Mouse (Mus musculus) monocyte, adult 2 months (primary cell): Measurements from ENCODE around the gene Eif4g3.

Experiments
- DNase-seq, 2 experiments: peaks; one replicate each; pipeline ENCODE4 v3.0.0; 2022; ENCODE audit warnings: low spot score in 2 of 2, low read depth in 1 of 2

Eif4g3 gene

GRCm38 (mm10) chr4:138061161-138061560 lies 68.3 kb downstream of the Eif4g3 start:
- no peak for DNase-seq

GRCm38 (mm10) chr4:138063372-138064265 lies 70.8 kb downstream of the Eif4g3 start:
- no peak for DNase-seq

GRCm38 (mm10) chr4:138064882-138065592 lies 72.2 kb downstream of the Eif4g3 start:
- no peak for DNase-seq

DNA sequence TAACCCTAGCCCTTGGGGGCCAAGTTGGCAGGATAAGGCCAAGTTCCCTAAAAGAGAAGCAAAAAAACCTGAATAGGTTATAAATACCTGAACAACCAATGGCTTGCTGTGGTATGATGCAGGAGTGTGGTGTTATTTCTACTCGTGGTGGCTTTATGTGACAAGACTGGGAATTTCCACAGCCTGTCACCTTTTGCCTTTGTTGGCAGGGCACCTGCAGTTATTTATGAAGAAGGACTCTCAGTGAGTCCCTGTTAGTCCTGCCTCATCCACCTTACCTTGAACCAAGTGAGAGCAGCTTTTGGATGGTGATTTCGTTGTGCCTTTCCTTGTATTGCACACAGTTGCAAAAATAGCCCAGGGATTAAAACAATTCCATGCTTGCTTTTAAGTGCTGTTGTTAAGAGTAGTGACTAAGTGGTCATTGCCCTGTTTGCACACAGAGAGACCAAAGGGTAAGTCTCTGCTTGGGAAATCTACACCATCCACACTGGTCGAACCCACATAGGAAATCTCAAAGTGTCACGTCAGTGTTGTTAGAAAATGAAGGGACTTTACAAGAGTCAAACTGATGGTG lies 72.9 kb downstream of the Eif4g3 start:
- no peak for DNase-seq

DNA sequence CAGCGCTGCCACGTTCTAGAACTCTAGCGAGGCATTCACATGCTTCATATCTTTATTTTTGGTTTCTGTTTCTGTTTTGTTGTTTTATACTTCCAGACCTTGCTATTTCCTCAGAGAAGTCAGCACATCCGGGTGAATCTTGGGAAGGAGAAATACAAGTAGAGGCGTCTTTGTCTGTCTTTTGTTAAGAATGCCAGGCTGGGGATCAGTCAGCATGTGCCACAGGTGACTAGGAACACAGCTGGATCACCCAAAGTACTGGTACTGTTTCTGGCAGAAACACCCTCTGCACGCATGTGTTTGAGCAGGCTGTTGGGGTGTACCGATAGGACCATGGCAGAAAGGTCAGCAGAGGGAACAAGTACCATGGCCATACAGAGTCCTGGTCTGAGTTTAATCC lies 73.6 kb downstream of the Eif4g3 start:
- DNase-seq: no peak

DNA sequence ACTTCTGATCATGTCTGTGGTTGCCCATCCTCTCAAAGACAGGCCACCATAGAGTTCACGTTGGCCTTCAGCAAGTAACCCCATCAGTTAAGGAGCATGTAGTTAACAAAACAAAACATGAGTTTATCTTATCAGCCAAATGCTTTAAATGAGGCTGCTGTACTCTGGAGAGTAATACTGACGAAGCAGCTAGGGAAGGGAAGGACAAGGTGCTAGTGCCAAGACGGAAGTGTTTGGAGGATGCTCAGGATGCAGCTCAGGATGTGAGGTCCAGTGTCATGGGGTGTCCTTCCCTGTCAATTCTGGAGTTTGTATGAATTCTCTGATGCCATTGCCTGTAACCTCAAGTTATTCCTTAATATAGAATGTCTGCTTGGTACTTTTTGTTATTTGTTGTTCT lies 75.0 kb downstream of the Eif4g3 start:
- no peak for DNase-seq

DNA sequence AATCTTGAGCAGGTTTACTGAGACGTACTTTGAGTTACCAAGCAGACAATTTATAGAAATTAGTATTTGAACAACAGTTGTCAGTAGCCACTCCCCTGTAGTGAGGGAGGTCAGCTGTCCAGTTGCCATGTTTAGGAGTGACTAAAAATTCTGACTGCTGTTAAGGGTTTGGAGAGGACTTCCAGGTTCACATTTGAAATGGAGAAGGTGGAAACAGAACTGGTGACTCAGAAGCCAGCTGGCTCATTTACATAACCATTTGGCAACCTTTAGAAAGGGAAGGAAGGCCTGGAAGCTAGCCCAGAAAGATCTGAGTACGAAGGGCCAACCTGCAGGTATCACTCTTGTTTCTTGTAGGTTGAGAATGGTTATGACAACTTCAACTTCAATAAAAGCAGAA lies 75.8 kb downstream of the Eif4g3 start:
- peak; percentile 13 to 19 for DNase-seq

- no peak for DNase-seq
These were observed 76.5 kb downstream of the Eif4g3 start for GRCm38 (mm10) chr4:138069371-138069770.

DNA sequence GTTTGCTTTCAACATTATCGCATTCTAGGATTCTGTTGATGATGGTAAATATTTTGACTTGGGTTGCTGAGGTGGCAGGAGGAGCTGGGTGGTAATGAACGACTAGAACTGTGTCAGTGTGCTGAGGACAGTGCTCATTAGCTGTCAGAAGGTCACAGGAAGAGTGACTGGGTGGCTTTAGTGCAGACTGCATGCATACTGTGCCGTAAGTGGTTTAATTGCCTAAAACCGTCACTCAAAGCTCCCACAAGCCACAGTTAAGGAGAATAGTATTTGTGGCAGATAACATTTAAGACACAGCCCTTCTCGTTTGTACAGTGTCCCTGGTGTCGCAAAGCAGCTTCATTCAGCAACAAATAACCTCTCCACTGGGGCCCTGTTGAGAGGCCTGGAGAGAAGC lies 78.7 kb downstream of the Eif4g3 start:
- no peak for DNase-seq

DNA sequence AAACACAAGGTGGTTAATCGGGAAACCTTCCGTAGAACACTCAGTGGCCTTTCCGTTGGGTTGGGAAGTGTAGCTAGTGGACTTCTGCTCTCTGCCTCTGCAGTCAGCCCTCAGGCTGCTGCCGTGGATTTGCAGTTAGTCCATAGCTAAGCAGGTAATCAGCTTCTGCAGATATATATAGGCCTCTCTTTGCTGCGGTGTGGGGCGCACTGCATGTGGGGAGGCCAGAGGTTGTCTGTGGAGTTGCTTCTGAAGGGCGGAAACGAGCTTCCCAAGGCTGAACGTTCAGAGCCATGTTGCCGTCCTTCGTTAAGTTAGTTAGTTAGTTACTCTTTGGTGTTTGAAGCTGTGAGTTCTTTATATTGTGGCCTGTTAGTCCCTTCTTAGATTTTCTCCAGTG lies 80.3 kb downstream of the Eif4g3 start:
- no peak for DNase-seq

DNA sequence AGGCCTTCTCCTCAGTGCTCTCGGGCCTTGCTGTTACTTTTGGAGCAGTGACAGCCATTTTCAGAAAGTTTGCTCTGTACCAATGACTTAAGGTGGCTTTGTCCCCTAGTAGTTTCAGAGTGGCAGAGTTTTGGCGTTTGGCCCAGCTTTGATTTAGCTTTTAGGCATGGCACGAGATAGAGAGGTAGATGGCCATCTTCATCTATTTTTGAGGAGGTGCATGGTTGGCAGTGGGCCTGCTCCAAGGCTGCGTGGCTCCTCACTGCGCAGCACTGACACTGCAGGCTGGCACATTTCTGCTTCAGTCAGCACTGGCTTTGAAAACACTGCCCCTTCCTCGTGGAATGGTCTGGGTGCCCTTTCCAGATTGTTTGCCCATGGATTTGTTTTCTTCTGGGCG lies 80.7 kb downstream of the Eif4g3 start:
- no peak for DNase-seq

DNA sequence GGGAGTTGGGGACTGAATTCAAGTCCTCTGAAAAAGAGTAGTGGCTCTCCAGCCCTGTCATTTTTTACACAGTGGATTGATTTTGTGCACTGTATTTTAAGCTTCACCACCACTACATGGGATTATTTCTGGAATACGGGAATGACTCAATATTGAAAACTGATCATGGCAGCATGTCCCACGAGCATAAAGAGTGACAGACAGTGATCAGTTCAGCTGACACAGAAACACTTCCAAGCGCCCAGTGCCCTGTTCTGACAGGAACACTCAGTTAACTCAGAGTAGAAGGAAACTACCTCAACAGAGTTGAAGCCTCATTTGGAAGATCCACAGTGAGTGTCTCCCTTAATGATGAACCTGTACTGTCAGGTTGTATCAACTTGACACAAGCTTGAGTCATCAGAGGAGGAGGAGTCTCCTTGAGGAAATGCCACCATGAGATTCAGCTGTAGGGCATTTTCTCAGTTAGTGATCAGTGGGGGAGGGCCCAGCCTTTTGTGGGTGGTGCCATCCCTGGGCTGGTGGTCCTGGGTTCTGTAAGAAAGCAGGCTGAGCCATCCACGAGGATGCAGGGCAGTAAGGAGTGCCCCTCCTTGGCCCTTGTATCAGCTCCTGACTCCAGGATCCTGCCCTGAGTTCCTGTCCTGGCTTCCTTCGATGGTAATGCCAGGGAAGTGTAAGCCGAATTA lies 82.2 kb downstream of the Eif4g3 start:
- no peak for DNase-seq

- no peak for DNase-seq
These were observed 85.0 kb downstream of the Eif4g3 start for GRCm38 (mm10) chr4:138077663-138078295.

DNA sequence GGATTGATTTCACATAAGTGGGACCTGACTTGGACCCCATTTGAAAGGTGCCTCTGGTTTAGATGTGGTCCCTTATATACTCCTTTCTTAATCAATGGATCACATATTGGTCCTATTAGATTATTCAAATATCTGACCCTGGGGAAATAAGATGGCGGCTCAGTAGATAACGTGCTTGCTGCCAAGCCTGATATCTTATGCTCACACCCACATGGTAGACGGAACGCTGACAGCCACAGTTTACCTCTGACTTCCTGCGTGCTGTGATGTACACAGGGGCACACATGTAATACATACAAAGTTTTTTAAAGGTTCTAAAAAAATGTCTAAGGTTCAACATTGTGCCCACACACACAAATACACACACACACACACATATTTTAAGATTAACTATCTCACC lies 86.4 kb downstream of the Eif4g3 start:
- DNase-seq: no peak

DNA sequence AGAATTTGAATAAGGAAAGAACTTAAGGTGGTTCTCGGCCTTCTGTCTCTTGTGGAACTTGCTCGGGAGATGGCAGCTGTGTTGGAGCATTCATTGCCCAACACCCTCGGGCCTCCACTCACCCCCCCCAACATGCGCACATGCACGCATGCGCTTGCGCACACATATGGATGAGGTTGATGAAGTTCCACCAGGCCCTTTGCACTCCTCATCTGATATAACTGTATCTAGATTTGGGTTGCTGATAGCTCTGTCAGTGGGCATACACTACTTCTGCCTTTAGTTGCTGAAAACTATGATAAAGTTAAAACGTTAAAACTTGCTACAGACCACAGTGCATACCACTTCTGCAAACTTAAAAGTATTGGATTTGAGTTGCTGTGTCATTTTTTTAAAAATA lies 89.6 kb downstream of the Eif4g3 start:
- DNase-seq: no peak

- no peak for DNase-seq
These were observed 91.3 kb downstream of the Eif4g3 start for GRCm38 (mm10) chr4:138084103-138084502.

DNA sequence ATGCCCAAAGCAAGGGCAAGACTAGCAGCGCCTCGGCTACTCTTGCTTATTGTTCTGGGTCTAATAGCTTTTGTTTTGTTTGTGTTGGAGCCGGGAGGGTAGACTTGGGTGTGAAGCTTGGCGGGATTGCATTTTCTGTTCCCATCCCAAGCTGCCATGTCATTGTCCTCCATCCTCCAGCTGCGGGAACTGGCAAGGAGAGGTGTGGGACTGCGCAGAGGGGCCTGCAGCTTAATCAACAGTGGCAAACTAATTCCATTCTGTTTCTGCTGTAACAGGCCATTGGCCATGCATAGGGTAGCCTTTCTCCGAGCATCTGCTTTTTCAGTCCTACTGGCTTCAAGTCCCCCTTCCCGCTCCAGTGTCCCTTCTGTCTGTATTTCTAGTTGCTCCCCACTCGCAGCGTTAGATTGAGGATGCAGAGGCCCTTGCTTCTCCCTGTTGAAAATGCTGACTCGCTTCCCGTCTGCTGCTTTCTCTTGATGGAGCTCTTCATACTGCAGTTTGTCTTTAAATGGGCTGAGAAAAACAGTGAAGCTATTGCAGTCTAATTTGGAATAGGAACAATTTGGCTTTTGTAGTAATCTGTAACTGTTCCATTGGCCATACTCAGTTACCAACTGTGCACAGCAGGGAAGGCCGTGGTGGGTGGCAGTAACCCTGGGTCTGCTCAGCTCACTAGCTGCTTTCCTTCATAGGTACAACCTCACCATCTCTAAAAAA lies 92.2 kb downstream of the Eif4g3 start:
- DNase-seq: no peak

DNA sequence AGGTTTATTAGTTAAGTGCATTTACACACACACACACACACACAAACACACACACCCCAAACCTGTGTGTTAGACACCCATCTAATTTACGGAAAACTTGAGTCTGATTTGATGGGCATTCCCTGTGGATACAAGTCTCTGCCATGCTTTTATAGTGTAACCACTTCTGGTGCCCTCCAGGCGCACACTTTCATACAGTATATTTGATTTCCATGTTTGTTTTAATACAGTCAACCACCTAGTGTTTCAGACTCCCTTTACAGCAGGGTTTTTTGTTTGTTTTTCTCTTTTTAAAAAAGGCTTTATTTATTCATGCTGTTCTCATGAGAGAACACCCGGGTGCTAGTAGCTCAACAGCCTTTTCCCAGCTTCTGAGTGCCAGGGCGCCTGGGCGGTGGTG lies 94.1 kb downstream of the Eif4g3 start:
- no peak for DNase-seq

DNA sequence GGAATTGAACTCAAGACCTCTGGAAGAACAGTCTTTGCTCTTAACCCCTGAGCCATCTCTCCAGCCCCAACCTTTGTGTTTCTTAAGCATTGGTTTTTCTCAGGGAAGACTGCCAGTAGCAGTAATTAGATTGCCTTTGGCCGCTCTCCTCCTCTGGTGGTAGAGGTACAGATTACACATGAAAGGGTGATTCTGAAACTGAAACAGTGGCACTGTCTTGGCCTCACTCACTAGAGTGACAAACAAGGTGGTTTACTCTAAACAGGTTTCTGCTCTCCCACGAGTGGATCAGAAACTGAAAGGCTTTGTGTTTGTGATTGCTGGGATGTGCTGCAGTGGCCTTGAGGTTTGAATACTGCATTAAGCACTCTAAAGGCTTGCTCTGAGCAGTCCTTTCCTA lies 96.7 kb downstream of the Eif4g3 start:
- no peak for DNase-seq

- no peak for DNase-seq
These were observed 98.9 kb downstream of the Eif4g3 start for GRCm38 (mm10) chr4:138091562-138092194.
